Mouse (Mus musculus) E14TG2a.4 (cell line): ENCODE results near the gene Camk2n1.
A peak's percentile ranks its signal among the peaks of the same experiment; 100 is the strongest.

Experiments
- H3K27me3 ChIP-seq: 2 replicates; pipeline ENCODE4 v1.6.1; 2014; ENCODE audit warnings: low read length, control low read depth; ENCODE audit not compliant: insufficient read depth
- H3K36me3 ChIP-seq: 2 replicates; pipeline ENCODE4 v1.6.1; 2014; ENCODE audit warnings: low read length, control low read depth; ENCODE audit not compliant: insufficient read depth
- H3K4me1 ChIP-seq: replicated peaks from 2 replicates; pipeline ENCODE4 v1.6.1; 2014; ENCODE audit warnings: low read depth, low read length, control low read depth
- H3K4me3 ChIP-seq: replicated peaks from 2 replicates; pipeline ENCODE4 v1.5.1; 2014; ENCODE audit warnings: mild to moderate bottlenecking, low read length
- H3K9me3 ChIP-seq: 2 replicates; pipeline ENCODE4 v1.6.1; 2014; ENCODE audit warnings: low read length, control low read depth
- CTCF ChIP-seq: conservative IDR thresholded peaks from 2 replicates; pipeline ENCODE4 v1.5.1; 2014; ENCODE audit warnings: low read length
- NANOG ChIP-seq: IDR thresholded peaks from 2 replicates; pipeline ENCODE4 v1.6.1; 2014; ENCODE audit warnings: borderline replicate concordance, low read length, mixed read lengths
- POU5F1 ChIP-seq: IDR thresholded peaks from 2 replicates; pipeline ENCODE4 v1.6.1; 2014; ENCODE audit warnings: low read length, borderline replicate concordance

The Camk2n1 gene

DNA sequence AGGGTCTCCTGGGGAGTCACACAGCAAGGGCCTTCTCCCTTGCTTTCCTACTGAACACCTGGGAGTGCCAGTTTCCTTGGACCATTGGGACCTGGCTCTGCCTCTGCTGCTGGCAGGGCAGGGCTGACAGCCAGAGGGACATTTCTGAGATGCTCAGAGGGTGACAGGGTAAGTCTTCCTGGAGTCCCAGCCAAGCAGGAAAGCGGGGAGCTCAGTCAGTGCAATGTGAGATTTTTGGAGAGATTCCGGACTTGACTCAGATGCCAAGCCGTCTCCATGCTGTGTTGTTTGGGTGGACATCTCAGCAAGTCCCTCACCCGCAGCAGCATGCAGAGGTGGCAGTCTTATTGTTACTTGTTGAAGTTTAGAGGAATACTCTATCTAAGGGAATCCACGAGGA, 13.3 kb downstream of the Camk2n1 start:
- Histone ChIP-seq H3K4me1 (peaks cover 55% of the 10 kb centered on the region), H3K27me3 (peaks cover 36% of the 10 kb centered on the region), H3K36me3 (no peaks in the 10 kb centered on the region), H3K4me3 (no peak overlapping the region), H3K9me3 (no peaks in the 10 kb centered on the region)
- TF ChIP-seq NANOG (no peak), CTCF (no peak)

DNA sequence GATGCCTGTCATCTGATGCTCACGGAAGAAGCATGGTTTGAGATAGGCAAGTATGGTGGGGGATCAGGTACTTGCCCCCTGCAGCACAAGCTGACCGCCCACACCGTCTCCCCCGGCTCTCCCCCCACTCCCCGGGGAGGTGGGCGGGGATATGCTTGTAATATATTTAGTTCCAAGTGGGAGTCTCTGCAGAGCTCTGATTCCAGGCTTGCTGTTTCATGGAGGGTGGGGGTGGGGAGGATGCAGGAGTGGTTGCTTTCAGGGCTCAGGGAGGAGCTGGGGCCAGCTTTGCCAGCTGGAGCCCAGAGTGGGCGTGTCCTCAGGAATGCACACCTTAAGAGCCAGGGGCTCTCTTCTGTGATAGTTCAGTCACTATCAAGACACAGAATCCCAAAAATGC, 15.0 kb downstream of the Camk2n1 start:
- H3K4me1 ChIP-seq = peaks cover 39% of the 10 kb centered on the region
- no peaks in the 10 kb centered on the region for H3K9me3 ChIP-seq
- peaks cover 42% of the 10 kb centered on the region for H3K27me3 ChIP-seq
- no peaks in the 10 kb centered on the region for H3K36me3 ChIP-seq
- TF ChIP-seq NANOG (no peak), POU5F1 (no peak), CTCF (no peak)
- no peak overlapping the region for H3K4me3 ChIP-seq

DNA sequence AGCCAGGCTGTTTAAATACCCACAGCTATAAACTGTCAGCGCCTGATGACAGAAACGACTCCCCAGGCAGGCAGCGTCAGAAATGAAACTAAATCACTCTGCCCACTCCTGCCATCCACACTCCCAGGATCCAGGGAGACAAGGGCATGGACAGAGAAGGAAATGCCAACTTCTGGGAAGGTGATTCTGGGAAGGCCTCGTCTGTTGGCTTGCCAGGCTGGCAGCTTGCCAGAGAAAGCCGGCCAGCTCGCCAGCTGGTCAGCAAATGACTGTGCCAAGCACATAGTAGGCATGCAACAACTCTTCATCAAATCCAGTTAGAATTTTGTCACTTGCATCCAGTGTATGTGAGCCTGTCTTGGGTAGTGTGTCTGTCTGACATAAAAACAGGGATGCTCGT, 17.1 kb downstream of the Camk2n1 start:
- H3K4me3 ChIP-seq = no peak overlapping the region
- TF ChIP-seq CTCF (no peak), NANOG (no peak), POU5F1 (no peak)
- H3K27me3 ChIP-seq = peaks cover 46% of the 10 kb centered on the region
- H3K9me3 ChIP-seq = no peaks in the 10 kb centered on the region
- H3K36me3 ChIP-seq = no peaks in the 10 kb centered on the region
- H3K4me1 ChIP-seq = peaks cover 38% of the 10 kb centered on the region

DNA sequence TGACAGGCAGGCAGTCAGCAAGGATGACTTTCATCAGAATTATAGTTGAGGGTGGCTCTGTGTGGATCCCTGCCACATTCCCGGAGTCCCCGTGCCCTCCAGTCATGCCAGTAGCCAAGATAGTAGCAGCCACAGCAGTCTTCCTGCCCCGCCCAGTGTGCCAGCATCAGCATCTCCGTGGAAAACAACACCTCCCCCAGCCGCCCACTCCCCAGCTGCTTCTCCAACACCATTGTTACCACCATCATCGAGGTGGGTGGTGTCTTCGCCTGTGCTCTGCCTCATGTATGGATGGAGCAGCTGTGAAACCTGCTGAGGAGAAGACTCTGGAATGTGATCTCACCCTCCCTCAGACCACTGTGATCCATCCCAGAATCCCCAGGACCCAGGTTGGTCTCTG, 25.5 kb downstream of the Camk2n1 start:
- Histone ChIP-seq H3K36me3 (no peaks in the 10 kb centered on the region), H3K4me1 (peaks cover 56% of the 10 kb centered on the region), H3K4me3 (0 out of 2 replicates have a peak overlapping the region, but pooled peaks have one; percentile 10), H3K27me3 (peaks cover 30% of the 10 kb centered on the region), H3K9me3 (no peaks in the 10 kb centered on the region)
- TF ChIP-seq CTCF = no peak
- no peak for TF ChIP-seq NANOG
- TF ChIP-seq POU5F1 = no peak

DNA sequence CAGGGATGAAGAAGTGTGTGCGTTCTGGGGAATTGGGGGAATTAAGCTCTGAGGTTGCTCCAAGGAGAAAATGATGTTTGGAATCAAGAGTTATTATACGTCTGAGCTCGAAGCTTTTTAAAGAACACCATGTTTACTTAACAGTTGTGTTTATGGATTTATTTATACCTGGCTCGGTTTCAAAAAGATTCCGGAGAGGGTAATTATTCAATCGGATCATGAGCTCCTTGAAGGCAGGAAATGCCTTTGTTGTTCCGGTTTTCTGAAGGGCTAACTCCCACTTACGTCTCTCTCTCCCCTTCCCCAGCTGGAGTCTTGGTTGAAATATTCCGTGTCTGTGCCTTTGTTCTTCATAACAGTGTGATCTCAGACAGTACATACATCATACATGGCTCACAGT, 26.8 kb downstream of the Camk2n1 start:
- TF ChIP-seq NANOG (no peak), CTCF (no peak), POU5F1 (no peak)
- Histone ChIP-seq H3K4me3 (no peak overlapping the region), H3K36me3 (no peaks in the 10 kb centered on the region), H3K9me3 (no peaks in the 10 kb centered on the region), H3K4me1 (peaks cover 43% of the 10 kb centered on the region), H3K27me3 (peaks cover 21% of the 10 kb centered on the region)

DNA sequence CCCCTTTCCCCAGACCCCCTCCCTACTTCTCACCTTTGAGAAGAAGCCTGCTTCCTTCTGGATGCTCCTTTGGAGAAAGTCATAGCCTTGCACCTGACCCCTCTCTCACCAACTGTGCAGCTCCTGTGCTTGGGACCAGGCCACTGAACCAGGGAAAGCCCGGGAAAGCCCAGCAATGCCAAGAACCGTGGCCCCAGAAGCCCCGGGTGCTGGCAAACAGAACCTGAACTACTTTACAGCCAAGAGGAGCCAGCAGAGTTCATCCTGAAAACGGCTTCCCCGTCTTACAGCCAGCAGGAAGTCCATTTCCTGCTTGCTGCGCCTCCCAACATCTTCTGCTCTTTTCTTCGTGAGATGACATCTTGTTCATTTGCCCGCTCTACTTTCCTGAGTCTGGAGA, 28.6 kb downstream of the Camk2n1 start:
- H3K27me3 ChIP-seq = peaks cover 15% of the 10 kb centered on the region; the same call in 1 of the 2 replicates
- TF ChIP-seq CTCF (no peak), POU5F1 (no peak), NANOG (no peak)
- no peaks in the 10 kb centered on the region for H3K9me3 ChIP-seq
- H3K36me3 ChIP-seq = no peaks in the 10 kb centered on the region
- H3K4me1 ChIP-seq = peaks cover 37% of the 10 kb centered on the region
- H3K4me3 ChIP-seq = no peak overlapping the region

DNA sequence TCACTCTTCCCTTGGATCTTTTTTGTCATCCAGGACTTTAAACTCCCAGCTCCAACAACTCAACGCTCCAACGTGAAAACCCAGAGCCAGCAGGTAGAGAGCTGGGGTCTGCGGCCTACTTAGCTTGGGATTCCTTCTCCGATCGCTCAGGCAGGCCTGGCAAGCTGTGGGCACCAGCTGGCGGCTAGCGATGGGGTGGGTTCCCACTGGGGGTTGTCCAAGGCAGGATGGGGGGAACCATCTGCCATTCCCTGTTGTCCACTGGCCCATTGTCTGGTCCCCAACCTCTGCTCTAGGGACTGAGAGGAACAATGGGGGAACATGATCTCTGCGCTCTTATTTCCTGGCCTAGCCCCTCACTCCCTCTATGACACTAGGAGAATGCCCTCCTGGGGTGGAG, 34.1 kb downstream of the Camk2n1 start:
- peaks cover 9% of the 10 kb centered on the region; the same call in 1 of the 2 replicates for H3K27me3 ChIP-seq
- TF ChIP-seq POU5F1 (no peak), CTCF (no peak), NANOG (no peak)

DNA sequence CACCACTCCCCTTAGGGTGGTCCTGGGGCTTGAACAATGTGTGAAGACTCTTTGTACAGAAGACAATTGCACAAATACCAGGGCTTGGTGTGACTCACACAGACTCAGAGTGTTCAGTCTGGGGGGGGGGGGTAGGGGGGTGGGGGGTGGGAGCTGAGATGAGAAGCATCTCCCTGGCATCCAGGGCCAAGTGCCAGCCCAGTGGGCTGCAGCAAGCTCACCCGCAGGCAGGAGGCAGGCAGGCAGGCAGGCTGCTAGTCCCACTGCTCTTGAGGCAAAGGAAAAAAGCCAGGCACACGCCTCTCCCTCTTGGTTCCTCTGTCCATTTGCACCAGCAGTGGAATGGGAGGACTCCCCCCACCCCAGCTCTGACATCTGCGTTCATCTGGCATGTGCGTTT, 37.0 kb downstream of the Camk2n1 start:
- Histone ChIP-seq H3K4me1 (peaks cover 55% of the 10 kb centered on the region), H3K9me3 (no peaks in the 10 kb centered on the region), H3K4me3 (no peak overlapping the region), H3K27me3 (peaks cover 7% of the 10 kb centered on the region; the same call in 1 of the 2 replicates), H3K36me3 (no peaks in the 10 kb centered on the region)
- TF ChIP-seq POU5F1 (no peak), NANOG (no peak), CTCF (no peak)

More for the DNA sequence above, 34.1 kb downstream of the Camk2n1 start:
- no peaks in the 10 kb centered on the region for H3K9me3 ChIP-seq
- peaks cover 30% of the 10 kb centered on the region for H3K4me1 ChIP-seq
- H3K36me3 ChIP-seq = no peaks in the 10 kb centered on the region
- no peak overlapping the region for H3K4me3 ChIP-seq
